Mouse (Mus musculus) neutrophil, adult 5-6 weeks (primary cell): ENCODE results near the gene Cradd. TPM values are rescaled to one million over a fixed set of nuclear protein-coding genes. Genes with fewer than 3 reads are reported as not detected.

Experiments used
- ATAC-seq: fragments of 151-379, 151-347 bp; 2 replicates; pipeline ENCODE4 v1.8.0; 2017; ENCODE audit warnings: mild to moderate bottlenecking, moderate TSS enrichment; ENCODE audit not compliant: insufficient number of reproducible peaks, poor library complexity, low FRiP score, severe bottlenecking; ENCODE audit errors: extremely low read depth
- total RNA-seq: library from RNA; stranded (forward); fragments of 200-1000 nt; gene quantifications from 2 replicates; pipeline ENCODE4 v1.2.3, GENCODE M21; 2017

Cradd gene
- total RNA-seq, 1 experiment from 2014 or later = 9.5 TPM

- ATAC-seq = no peak
Measured at GRCm38 (mm10) chr10:95310688-95311441, 13.1 kb downstream of the Cradd start.

GRCm38 (mm10) chr10:95309412-95310322 lies 14.3 kb downstream of the Cradd start:
- ATAC-seq = no peak

- ATAC-seq = no peak
Measured at GRCm38 (mm10) chr10:95308991-95309390, 14.9 kb downstream of the Cradd start.

- ATAC-seq = no peak
Measured at GRCm38 (mm10) chr10:95307916-95308315, 16.0 kb downstream of the Cradd start.

GRCm38 (mm10) chr10:95306824-95307552 lies 16.9 kb downstream of the Cradd start:
- ATAC-seq = no peak

- ATAC-seq = no peak
Measured at GRCm38 (mm10) chr10:95304240-95304639, 19.7 kb downstream of the Cradd start.

GRCm38 (mm10) chr10:95302211-95303163 lies 21.4 kb downstream of the Cradd start:
- no peak for ATAC-seq

- no peak for ATAC-seq
Measured at GRCm38 (mm10) chr10:95300178-95300793, 23.6 kb downstream of the Cradd start.

- ATAC-seq = peak; percentile 17; the same call in 1 of the 2 replicates
Measured at GRCm38 (mm10) chr10:95299808-95300133, 24.2 kb downstream of the Cradd start.

GRCm38 (mm10) chr10:95299010-95299807 lies 24.7 kb downstream of the Cradd start:
- ATAC-seq = no peak

GRCm38 (mm10) chr10:95298504-95298903 lies 25.4 kb downstream of the Cradd start:
- ATAC-seq = no peak

- ATAC-seq = peak; percentile 30; the same call in 1 of the 2 replicates
Measured at GRCm38 (mm10) chr10:95297690-95298104, 26.2 kb downstream of the Cradd start.

GRCm38 (mm10) chr10:95297024-95297423 lies 26.9 kb downstream of the Cradd start:
- ATAC-seq = no peak

GRCm38 (mm10) chr10:95293261-95293660 lies 30.7 kb downstream of the Cradd start:
- ATAC-seq = no peak

- no peak for ATAC-seq
Measured at GRCm38 (mm10) chr10:95292269-95292668, 31.7 kb downstream of the Cradd start.

GRCm38 (mm10) chr10:95291133-95291876 lies 32.6 kb downstream of the Cradd start:
- ATAC-seq = peak; percentile 87
